Mouse (Mus musculus) C2C12 (cell line): Measurements from ENCODE around the gene Tiam2. TPM values are rescaled to one million over a fixed set of nuclear protein-coding genes. Genes with fewer than 3 reads are reported as not detected.

Experiments
- H3K27me3 ChIP-seq: one replicate; pipeline ENCODE4 v1.6.1; 2011; ENCODE audit not compliant: control insufficient read depth, insufficient read depth, insufficient read length
- H3K36me3 ChIP-seq: one replicate; pipeline ENCODE4 v1.6.1; 2011; ENCODE audit not compliant: control insufficient read depth, insufficient read depth
- H3K4me3 ChIP-seq: one replicate; pipeline ENCODE4 v1.5.1; 2011; ENCODE audit warnings: mild to moderate bottlenecking, control low read depth; ENCODE audit not compliant: poor library complexity, insufficient read depth, severe bottlenecking
- H3K79me2 ChIP-seq: one replicate; pipeline ENCODE4 v1.6.1; 2011; ENCODE audit not compliant: control insufficient read depth, insufficient read depth
- H3K79me3 ChIP-seq: one replicate; pipeline ENCODE4 v1.6.1; 2011; ENCODE audit warnings: low read depth, control low read depth
- H3ac ChIP-seq: one replicate; pipeline ENCODE3; 2011; ENCODE audit warnings: low read depth; ENCODE audit not compliant: control insufficient read depth, insufficient read length
- CEBPB ChIP-seq: IDR thresholded peaks from one replicate; pipeline ENCODE4 v1.6.1; 2011; ENCODE audit warnings: low read depth, mild to moderate bottlenecking, control low read depth, moderate library complexity
- CTCF ChIP-seq: IDR thresholded peaks from one replicate; pipeline ENCODE4 v1.5.1; 2011; ENCODE audit not compliant: control insufficient read depth, insufficient read depth, insufficient read length
- FOSL1 ChIP-seq: IDR thresholded peaks from one replicate; pipeline ENCODE4 v1.8.0; 2011; ENCODE audit warnings: mild to moderate bottlenecking, low read length; ENCODE audit not compliant: poor library complexity, insufficient read depth, severe bottlenecking
- MAX ChIP-seq: IDR thresholded peaks from one replicate; pipeline ENCODE4 v1.6.1; 2011; ENCODE audit warnings: mild to moderate bottlenecking, control low read depth
- MYOD1 ChIP-seq: IDR thresholded peaks from one replicate; pipeline ENCODE4 v1.6.1; 2011; ENCODE audit warnings: low read depth; ENCODE audit not compliant: control insufficient read depth, insufficient read length
- MYOG ChIP-seq: IDR thresholded peaks from one replicate; pipeline ENCODE4 v1.6.1; 2011; ENCODE audit not compliant: control insufficient read depth, insufficient read length; ENCODE audit errors: extremely low read depth
- USF1 ChIP-seq: IDR thresholded peaks from one replicate; pipeline ENCODE4 v1.6.1; 2011; ENCODE audit warnings: low read depth, mild to moderate bottlenecking, control low read depth, moderate library complexity
- polyA plus RNA-seq: library from polyadenylated mRNA; unstranded; fragments of >200 nt; fragmentation: generic; extraction: Trizol; gene quantifications from one replicate; pipeline ENCODE4 v1.2.1, GENCODE M21; 2012; ENCODE audit warnings: missing spikeins

Gene Tiam2
- polyA plus RNA-seq, 1 experiment: 28.3 TPM

DNA sequence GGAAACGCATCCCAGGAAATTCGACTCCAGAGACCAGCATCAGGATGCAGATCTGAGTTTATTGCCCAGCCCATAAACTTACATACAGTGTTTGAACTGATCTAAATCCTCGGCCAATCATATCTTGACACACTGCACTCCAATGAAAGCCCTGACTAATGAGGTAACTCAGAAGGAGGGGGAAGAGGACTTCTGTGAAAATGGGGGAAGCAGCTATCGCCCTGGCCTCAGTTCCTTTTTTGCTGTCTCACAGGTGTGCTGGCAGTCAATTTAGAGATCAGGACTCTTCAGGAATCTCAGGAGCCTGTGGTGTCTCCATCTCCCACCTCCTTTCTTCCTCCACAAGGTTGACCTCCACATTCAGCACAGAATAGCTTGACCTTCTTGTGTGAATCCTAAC, 61.4 kb downstream of the Tiam2 start:
- H3K36me3 ChIP-seq: peaks cover 24% of the 10 kb centered on the region
- no peak overlapping the region for H3ac ChIP-seq
- peaks cover 87% of the 10 kb centered on the region for H3K79me2 ChIP-seq
- no peak for TF ChIP-seq MYOG
- no peak for TF ChIP-seq MAX
- no peak for TF ChIP-seq USF1
- no peak for TF ChIP-seq CTCF
- TF ChIP-seq CEBPB: no peak
- no peak for TF ChIP-seq MYOD1
- no peak for TF ChIP-seq FOSL1
- H3K4me3 ChIP-seq: no peak overlapping the region
- peaks cover 69% of the 10 kb centered on the region for H3K79me3 ChIP-seq
- no peaks in the 10 kb centered on the region for H3K27me3 ChIP-seq

DNA sequence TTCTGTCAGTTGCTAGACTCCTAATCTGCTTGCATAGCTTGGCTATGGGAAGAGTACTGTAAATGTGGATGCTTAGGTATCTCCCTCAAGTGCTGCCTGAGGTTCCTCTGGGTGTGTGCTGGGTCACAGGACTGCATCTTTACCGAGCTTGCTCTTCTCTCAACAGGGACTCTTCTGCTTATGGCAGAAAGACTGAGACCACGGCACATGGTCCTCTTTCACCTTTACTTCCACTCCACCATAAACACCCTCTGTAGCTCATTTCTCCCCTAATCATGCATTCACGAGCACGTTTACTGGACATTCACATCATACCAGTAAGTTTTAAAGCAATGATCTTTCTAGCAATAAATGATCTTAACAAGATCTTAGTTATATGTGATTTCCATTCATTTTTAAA, 63.4 kb downstream of the Tiam2 start:
- Histone ChIP-seq H3K79me3 (peaks cover 72% of the 10 kb centered on the region), H3K79me2 (peaks cover 89% of the 10 kb centered on the region), H3K27me3 (no peaks in the 10 kb centered on the region), H3K4me3 (no peak overlapping the region), H3K36me3 (peaks cover 30% of the 10 kb centered on the region), H3ac (no peak overlapping the region)
- TF ChIP-seq MYOD1 (no peak), FOSL1 (no peak)

DNA sequence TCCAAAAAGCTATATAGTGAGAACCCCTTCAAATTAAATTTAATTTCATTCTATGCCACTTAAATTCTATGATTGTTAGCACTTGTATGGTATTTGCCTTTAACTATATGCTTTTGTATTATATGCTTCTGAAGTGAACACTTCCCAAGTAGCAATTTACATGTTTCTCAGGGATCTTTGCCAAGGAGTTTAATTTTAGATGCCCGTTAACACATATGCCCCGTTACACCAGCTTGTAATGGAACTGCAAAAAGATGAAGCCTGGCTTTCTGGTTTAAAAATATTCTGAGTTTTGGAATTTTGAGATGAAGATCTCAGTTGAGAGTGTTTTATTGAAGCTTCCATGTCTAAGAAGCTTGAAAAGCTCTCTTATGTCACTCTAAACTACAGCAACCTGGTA, 67.6 kb downstream of the Tiam2 start:
- H3K79me3 ChIP-seq: peaks cover 72% of the 10 kb centered on the region
- TF ChIP-seq CEBPB (no peak), CTCF (no peak), MAX (no peak), MYOD1 (no peak), MYOG (no peak), FOSL1 (no peak)
- H3ac ChIP-seq: no peak overlapping the region
- H3K79me2 ChIP-seq: peaks cover 89% of the 10 kb centered on the region
- peaks cover 27% of the 10 kb centered on the region for H3K36me3 ChIP-seq
- no peak overlapping the region for H3K4me3 ChIP-seq
- no peaks in the 10 kb centered on the region for H3K27me3 ChIP-seq

DNA sequence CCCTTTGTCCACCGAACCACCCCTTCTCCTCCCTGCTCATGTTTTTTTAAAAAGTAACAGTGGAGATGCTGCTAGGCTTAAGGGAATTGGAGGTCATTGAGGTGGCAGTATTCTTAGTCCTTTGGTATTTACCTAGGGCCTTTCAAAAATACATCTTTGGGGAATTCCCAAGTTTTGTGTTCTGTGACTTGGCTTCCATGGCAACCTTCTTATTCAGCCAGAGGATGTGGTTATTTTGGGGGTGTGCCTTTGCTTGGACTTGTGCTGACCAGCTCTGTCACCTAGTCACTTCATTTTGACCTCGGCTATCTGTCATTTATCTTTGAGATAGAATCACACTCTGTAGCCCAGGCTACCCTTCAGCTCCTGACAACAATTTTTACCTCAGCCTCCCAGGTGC, 68.6 kb downstream of the Tiam2 start:
- H3K4me3 ChIP-seq: no peak overlapping the region
- no peak overlapping the region for H3ac ChIP-seq
- peaks cover 72% of the 10 kb centered on the region for H3K79me3 ChIP-seq
- no peaks in the 10 kb centered on the region for H3K27me3 ChIP-seq
- TF ChIP-seq MYOD1: no peak
- TF ChIP-seq MAX: no peak
- no peak for TF ChIP-seq CEBPB
- TF ChIP-seq FOSL1: no peak
- no peak for TF ChIP-seq MYOG
- no peak for TF ChIP-seq CTCF
- TF ChIP-seq USF1: no peak
- H3K36me3 ChIP-seq: peaks cover 17% of the 10 kb centered on the region
- H3K79me2 ChIP-seq: peaks cover 89% of the 10 kb centered on the region

DNA sequence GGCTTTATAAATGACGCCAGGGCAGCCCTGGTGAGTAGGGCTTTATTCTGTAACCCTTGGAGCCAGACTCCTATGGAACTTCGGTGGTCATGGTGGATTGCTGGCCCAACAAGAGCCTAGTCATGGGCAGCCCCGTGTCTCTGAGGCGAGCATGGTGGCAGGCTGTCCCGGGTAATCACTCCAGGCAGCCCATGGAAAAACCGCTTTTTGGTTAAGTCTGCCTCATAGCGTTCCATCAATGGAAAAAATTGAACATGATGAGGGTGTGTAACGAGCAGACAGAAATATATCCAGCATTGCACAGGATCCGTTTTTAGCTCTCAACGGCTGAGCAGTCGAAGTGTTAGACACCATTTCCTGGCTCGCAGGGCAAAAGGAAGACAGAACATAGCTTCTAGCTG, 70.5 kb downstream of the Tiam2 start:
- Histone ChIP-seq H3ac (no peak overlapping the region), H3K79me2 (peaks cover 93% of the 10 kb centered on the region), H3K4me3 (no peak overlapping the region), H3K36me3 (peaks cover 15% of the 10 kb centered on the region), H3K27me3 (no peaks in the 10 kb centered on the region), H3K79me3 (peaks cover 83% of the 10 kb centered on the region)
- no peak for TF ChIP-seq CEBPB
- TF ChIP-seq MYOG: no peak
- no peak for TF ChIP-seq CTCF
- no peak for TF ChIP-seq MAX

DNA sequence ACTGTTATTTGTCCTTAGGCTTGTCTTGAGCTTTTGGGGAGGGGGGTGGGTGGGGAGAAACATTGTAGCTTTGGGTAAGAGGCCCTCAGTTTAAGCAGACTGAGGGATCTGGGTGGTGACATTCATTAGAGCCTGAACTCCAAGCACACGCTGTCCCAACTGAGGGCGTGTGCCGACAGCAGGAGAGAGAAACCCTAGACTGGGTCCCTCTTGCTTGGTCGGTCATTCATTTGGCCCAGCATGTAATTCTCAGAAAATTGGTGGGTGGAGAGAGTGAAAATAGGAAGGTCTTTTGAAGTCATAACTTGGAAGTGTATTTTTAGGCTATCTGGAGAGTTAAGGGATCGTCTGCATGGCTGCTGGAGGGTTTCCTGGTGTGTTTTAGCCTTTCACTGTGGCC, 71.5 kb downstream of the Tiam2 start:
- H3K27me3 ChIP-seq: no peaks in the 10 kb centered on the region
- peaks cover 86% of the 10 kb centered on the region for H3K79me3 ChIP-seq
- H3K36me3 ChIP-seq: peaks cover 15% of the 10 kb centered on the region
- H3K79me2 ChIP-seq: peaks cover 100% of the 10 kb centered on the region
- TF ChIP-seq FOSL1: no peak
- no peak overlapping the region for H3K4me3 ChIP-seq
- H3ac ChIP-seq: no peak overlapping the region
